Mouse (Mus musculus): ENCODE data around the gene Fam129b. TPM values are rescaled to one million over a fixed set of nuclear protein-coding genes. Genes with fewer than 3 reads are reported as not detected.
A peak's percentile ranks its signal among the peaks of the same experiment; 100 is the strongest.

Fam129b gene
- total RNA-seq, 2 experiments from 2014 or later, result 18.4 to 40.7 TPM

GRCm38 (mm10) chr2:32921801-32922380, 46.0 kb downstream of the Fam129b start:
- no peak for ATAC-seq (ENCODE audit: poor library complexity, severe bottlenecking)

DNA sequence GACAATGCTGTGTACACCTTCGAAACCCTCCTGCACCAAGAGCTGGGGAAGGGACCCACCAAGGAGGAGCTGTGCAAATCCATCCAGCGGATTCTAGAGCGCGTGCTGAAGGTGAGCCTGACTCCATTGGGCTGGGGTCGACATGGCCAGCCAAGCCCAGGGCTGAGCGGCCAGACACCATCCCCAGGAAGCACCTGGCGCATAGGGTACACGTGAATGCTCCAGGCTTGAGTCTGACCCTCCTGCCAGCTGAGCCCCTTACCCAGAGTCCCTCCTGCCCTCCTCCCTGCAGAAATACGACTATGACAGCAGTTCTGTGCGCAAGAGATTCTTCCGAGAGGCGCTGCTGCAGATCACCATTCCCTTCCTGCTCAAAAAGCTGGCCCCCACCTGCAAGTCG, 46.6 kb downstream of the Fam129b start:
- ATAC-seq (ENCODE audit: poor library complexity, severe bottlenecking), result no peak

DNA sequence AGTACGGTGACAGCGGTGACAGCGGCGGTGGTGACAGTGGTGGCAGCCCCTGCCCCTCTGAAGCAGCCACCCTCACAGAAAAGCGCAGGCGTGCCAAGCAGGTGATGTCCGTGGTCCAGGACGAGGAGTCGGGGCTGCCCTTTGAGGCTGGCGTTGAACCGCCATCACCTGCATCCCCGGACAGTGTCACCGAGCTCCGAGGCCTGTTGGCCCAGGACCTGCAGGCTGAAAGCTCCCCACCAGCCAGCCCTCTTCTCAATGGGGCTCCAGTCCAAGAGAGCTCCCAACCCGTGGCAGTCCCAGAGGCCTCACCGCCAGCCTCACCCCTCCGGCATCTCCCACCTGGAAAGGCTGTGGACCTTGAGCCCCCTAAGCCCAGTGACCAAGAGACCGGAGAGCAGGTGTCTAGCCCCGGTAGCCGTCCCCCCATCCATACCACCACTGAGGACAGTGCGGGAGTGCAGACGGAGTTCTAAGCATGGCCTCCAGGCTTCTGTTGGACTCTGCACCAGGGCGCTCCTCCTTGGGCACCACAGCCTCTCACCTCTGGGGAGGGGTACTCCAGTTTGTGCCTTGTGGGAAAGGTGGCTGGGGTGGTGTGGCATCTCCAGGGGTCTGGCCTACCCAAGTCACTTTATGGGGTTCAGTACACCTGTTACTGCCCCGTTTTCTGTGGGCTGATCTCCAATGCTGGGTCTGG, 47.8 kb downstream of the Fam129b start:
- no peak for ATAC-seq (ENCODE audit: poor library complexity, severe bottlenecking)

GRCm38 (mm10) chr2:32924306-32924844, 48.5 kb downstream of the Fam129b start:
- no peak for ATAC-seq (ENCODE audit: poor library complexity, severe bottlenecking)

- ATAC-seq (ENCODE audit: poor library complexity, severe bottlenecking), result no peak
Observed at GRCm38 (mm10) chr2:32926330-32927075, 50.6 kb downstream of the Fam129b start.

GRCm38 (mm10) chr2:32927624-32928234, 51.8 kb downstream of the Fam129b start:
- no peak for ATAC-seq (ENCODE audit: poor library complexity, severe bottlenecking)

DNA sequence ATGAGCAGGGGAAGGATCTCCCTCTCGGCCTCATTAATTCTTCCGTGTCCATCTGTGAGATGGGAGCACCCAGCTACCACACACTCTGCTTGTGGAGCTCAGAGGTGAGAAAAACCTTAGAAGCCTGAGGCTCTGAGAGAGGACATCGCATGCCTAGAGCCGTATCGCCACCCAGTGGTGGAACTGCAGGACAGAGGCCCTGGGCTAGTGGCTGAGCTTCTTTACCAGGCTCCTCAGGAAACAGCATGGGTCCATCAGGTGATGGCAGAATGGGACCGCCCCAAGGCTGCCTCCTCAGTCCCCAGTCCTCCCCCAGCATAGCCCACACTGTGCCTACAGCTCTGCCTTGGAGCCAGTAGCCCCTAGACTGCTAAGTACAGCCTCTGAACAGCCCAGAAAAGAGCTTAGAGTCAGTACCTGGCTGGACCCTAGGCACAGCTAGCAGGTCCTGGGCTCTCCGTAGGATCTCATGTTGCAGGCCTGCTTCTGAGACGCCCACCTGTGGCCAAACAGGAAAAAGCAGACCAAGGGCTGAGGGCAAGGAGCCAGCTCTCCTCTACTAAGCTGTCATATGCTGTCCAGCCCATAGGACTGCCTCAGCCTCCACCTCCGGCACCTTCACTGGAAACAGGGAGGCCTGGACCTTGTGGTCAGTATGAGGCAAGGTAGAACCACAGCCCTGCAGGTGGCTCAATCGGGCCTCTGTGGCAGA, 52.5 kb downstream of the Fam129b start:
- peak; percentile 56; the same call in 1 of the 2 replicates for ATAC-seq (ENCODE audit: poor library complexity, severe bottlenecking)

GRCm38 (mm10) chr2:32928947-32929829, 53.3 kb downstream of the Fam129b start:
- ATAC-seq (ENCODE audit: poor library complexity, severe bottlenecking), result no peak

DNA sequence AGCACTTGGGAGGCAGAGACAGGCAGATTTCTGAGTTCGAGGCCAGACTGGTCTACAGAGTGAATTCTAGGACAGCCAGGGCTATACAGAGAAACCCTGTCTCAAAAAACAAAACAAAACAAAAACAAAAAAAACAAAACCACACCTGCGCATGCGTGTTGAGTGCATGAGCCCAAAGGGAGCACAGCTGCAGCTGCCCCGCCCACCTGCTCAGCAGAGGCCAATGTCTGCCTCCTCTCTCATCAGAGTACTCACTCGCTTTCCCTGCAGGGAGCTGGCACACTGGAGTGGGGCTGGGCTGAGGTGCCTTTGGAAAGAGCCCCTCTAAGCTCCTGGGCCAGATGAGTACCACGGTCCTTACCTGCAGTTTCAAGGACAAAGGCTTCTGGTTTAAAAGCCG, 55.8 kb downstream of the Fam129b start:
- peak; percentile 43; the same call in 1 of the 2 replicates for ATAC-seq (ENCODE audit: poor library complexity, severe bottlenecking)

DNA sequence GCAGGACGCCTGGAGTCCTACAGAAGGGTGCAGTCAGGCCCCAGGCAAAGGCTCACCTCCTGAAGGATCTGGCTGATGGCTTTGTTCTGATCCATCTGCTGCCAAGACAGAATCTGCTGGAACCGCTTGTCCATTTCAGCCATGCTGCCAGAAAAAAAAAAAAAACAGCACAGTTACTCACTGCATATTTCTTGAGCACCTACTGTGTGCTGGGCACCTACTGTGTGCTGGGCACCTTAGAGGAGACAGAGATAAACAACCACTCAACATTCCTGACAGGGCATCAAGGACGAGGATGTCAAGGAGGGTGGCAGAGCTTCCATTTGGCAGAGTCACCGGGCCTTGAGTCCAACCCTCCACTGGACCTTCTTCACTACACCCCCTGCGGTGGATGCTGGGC, 62.8 kb downstream of the Fam129b start:
- ATAC-seq (ENCODE audit: poor library complexity, severe bottlenecking), result no peak

DNA sequence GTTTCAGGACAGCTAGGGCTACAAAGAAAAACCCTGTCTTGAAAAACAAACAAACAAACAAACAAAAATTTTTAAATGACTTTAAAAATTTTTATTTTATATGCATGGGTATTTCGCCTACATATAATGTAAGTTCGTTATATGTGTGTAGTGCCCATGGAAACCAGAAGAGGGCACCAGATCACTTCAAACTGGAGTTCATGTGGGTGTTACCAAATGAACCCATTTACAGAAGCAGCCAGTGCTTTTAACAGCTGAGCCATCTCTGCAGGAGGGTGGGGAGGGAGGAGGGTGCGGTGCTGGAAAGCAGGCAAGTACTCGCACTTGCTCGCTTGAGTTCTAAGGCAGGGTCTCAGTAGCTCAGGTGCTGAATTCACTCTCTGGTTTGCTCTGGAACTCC, 63.5 kb downstream of the Fam129b start:
- peak; percentile 84 for ATAC-seq (ENCODE audit: poor library complexity, severe bottlenecking)

GRCm38 (mm10) chr2:32940483-32940882, 64.6 kb downstream of the Fam129b start:
- no peak for ATAC-seq (ENCODE audit: poor library complexity, severe bottlenecking)

DNA sequence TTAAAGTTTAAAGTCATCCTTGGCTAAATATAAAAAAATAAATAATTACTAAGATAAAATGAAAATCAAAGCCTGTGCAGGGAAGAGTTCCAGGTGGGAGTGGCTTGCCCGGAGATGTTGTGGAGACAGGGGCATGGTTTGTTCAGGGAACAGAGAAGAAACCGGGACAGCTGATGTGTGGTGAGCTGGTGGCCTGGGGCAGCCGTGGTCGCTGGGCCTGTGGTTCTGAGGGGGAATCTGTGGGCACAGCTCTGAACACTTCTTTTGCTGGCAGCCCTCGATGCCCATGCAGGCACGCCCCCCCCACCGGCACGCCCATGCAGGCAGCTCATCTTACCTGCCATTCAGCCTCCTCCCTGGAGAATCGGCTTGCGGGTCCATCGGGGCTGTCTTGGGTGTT, 71.5 kb downstream of the Fam129b start:
- ATAC-seq (ENCODE audit: poor library complexity, severe bottlenecking), result no peak

- no peak for ATAC-seq (ENCODE audit: poor library complexity, severe bottlenecking)
Observed at GRCm38 (mm10) chr2:32954581-32954980, 78.7 kb downstream of the Fam129b start.

DNA sequence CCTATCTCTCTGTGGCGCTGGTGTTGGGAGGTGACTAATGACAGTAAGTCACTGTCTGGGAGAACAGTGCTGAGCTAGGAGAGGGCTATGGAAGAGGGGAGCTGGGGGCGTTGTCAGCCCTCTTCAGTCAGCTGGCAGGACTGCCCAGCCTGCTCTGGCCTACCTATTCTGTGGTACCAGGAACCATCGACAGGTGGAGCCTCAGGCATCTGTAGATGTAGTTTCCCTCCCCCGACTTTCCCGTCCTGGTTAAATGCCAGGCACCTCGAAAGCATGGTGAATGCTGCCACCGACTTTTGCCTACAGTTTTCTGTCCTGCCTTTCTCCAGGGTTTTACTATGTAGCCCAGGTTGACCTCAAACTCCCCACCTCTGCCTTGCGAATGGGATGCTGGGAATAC, 81.4 kb downstream of the Fam129b start:
- no peak for ATAC-seq (ENCODE audit: poor library complexity, severe bottlenecking)

GRCm38 (mm10) chr2:32960273-32960672, 84.4 kb downstream of the Fam129b start:
- peak; percentile 74 for ATAC-seq (ENCODE audit: poor library complexity, severe bottlenecking)

- peak; percentile 90 for ATAC-seq (ENCODE audit: poor library complexity, severe bottlenecking)
Observed at GRCm38 (mm10) chr2:32961192-32961995, 85.5 kb downstream of the Fam129b start, which contains the start of the genes Rpl12 and Lrsam1. Gene Rpl12 (plus strand): TSS chr2:32961559. Gene Lrsam1 (minus strand): TSS chr2:32961614.

DNA sequence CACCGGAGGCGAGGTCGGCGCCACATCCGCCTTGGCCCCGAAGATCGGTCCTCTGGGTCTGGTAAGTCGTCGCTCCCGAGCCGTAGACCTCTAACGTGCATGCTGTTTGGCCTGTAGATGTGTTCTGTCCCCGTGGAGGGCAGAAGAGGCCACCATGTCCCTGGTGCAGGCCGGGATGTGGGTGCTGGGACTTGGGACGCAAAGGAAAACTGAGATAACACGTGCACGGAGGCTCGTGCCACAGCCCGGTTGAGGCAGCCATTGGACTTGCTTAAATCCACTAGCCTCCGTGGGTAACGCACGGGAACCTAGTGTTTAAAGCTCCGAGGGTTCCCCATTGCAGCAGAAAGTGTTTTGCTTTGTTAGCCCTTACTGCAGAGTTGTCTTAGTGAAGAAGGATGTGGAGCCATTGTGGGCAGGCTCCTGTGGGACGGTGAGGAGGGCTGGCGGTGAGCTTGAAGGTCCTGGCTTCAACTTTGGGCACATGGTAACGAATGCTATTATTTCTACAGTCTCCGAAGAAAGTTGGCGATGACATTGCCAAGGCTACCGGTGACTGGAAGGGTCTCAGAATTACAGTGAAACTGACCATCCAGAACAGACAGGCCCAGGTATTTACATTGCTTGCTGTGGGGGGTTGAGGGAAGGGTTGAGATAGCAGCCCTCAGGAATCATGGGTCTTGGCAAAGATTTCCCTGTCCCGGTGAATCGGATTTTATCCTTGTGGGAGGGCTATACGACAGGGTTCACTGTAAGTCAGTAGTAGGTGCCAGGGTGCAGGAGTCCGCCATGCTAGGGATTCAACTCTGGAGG, 86.4 kb downstream of the Fam129b start:
- ATAC-seq (ENCODE audit: poor library complexity, severe bottlenecking), result no peak

All from megakaryocyte, adult 5-6 weeks (primary cell).